Mouse (Mus musculus) liver, adult 2 months (tissue): ENCODE measurements at regions not wholly inside any gene's neighbourhood (a gene's known extent, or its start where the extent isn't known, plus 50 kb on each side); places are given as distances from the start of the nearest gene placed in this dataset.

Source experiments
- CTCF ChIP-seq: fragments of 200-500 bp; IDR thresholded peaks from 2 replicates; pipeline ENCODE4 v1.5.1; 2011; ENCODE audit warnings: low read depth, low read length, control low read depth
- POLR2A ChIP-seq: fragments of 200-500 bp; IDR thresholded peaks from 2 replicates; pipeline ENCODE4 v1.6.1; 2011; ENCODE audit warnings: low read length, control low read depth; ENCODE audit not compliant: insufficient read depth; ENCODE audit errors: extremely low read depth

GRCm38 (mm10) chr14:24772129-24772528 is 285.2 kb downstream of the Rps24 start:
- no peak for TF ChIP-seq CTCF
- TF ChIP-seq POLR2A: no peak
